Mouse (Mus musculus) layer of hippocampus, postnatal 36 days (tissue): ENCODE data around the gene C1qc. TPM values are rescaled to one million over a fixed set of nuclear protein-coding genes. Genes with fewer than 3 reads are reported as not detected.

Experiments used
- DNase-seq, 2 experiments: peaks; one replicate each; pipeline ENCODE4 v3.0.0; 2022
- total RNA-seq, 2 experiments: library from RNA; stranded (reverse); gene quantifications; 2 replicates each; pipeline ENCODE4 v1.2.3; 2021

The C1qc gene
- total RNA-seq, 2 experiments from 2014 or later = 36.1 to 37.7 TPM

DNA sequence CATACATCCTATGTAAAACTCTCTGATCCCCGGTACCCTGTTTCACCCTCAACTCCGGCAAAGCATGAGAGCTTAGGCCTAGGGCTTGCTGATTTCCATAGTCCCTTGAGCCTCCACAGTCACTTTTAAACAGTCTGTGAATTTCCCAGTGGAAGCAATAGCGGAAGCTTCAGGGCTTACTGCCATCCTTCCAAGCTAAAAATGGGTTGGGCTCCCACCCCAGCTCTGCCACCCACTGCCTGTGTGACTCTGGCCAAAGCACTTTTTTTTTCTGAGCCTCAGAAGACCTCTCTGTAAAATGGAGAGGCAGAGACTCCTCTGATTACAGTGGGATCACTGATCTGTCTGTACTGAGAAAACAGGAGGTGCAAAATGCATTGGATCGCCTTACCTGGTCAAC, 44.3 kb downstream of the C1qc start:
- DNase-seq = no peak

DNA sequence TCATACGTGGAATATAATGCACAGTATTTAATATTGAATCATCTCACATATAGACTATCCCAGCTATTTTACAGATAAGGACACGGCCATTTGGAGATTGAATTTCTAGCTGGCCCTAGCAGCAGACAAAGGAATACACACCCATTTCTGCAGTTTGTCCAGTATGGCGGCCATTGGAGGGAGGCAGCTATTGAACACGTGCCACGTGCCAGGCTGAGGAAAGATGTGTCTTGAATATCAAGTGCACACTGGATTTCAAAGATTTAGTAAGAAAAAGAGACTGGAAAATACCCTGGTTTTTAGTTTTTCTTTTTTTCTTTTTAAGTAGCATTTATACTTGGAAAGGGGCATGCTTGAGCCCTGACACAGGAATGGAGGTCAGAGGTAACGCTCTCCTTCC, 45.7 kb downstream of the C1qc start:
- no peak for DNase-seq

DNA sequence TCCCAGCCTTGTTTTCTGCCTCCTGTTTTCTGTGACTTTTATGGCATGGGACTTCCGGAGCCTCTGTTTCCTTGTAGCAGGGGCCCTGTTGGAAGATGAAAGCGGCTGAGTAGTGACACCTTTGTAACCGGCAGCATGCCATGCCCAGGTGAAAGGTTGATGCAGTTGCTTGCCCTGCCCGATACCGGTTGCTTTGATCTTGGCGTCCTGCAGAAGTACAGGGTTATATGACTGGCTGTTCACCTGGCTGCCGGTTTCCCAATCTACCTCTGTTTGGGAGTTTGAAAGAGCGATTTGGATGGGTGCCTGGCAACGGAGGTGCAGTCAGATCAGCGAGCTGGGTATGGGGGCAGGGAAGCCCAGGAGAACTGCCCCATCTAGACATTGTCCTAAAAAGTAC, 50.1 kb downstream of the C1qc start:
- no peak for DNase-seq

DNA sequence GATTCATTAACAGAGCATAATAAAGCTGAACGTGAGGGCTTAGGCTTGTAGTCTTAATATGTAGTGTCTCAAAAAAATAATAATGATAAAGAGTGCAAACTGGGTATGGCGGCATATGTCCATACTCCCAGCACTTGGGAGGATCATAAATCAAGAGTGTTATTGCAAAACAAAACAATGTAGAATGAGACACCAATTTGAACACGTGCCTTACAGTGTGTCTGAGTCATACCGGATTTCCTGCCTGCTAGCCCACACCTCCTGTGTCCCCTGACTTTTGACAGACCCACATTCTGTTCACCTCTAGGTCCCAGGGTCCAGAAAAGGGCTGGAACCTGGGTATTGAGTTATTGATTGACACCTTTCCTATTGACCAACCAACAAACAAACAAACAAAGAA, 50.8 kb downstream of the C1qc start:
- DNase-seq = no peak

DNA sequence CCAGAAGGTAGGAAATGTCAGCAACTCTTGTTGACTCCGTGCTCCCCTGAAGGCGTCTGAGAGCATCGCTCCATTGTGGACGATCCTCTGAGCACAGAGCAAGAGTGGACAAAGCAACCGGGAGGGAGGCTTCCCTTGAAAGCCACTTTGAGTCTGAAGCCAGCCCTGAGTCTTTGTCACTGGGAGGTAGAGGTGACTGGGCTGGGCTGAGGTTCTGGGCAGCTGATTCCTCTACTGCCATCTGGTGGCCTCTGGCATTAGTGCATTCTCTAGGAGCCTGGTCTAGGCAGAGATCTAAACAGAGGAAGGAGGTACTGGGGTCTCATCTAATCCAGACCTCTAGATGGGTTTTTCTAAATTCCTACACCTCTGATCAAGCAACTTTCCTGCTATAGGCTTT, 51.8 kb downstream of the C1qc start:
- DNase-seq = peak; percentile 68 to 80

Other genes starting within 250 kb of the C1qc start
- gene Ephb2, start 57.1 kb downstream of the C1qc start, total RNA-seq = 10 to 100 TPM; 24.5 to 26.2 TPM
- gene C1qb, start 6.9 kb downstream of the C1qc start, total RNA-seq = 10 to 100 TPM; 47.8 to 51.2 TPM
- gene C1qa, start 5.7 kb upstream of the C1qc start, total RNA-seq = 10 to 100 TPM; 48.9 to 50.7 TPM
- gene Epha8, start 63.8 kb upstream of the C1qc start, total RNA-seq = 1 to 10 TPM; 2.0 to 2.1 TPM
- gene Zbtb40, start 155.7 kb upstream of the C1qc start, total RNA-seq = 10 to 100 TPM; 11.9 to 17.5 TPM